Mouse (Mus musculus) left cerebral cortex, postnatal 14 days (tissue): ENCODE results near the gene Wdr34. TPM values are rescaled to one million over a fixed set of nuclear protein-coding genes. Genes with fewer than 3 reads are reported as not detected.
"Not testable (repeated sequence)": the region's sequence is repeated elsewhere in the genome, so short reads cannot be mapped to it uniquely, and the experiment has no call there.

ENCODE experiments used
- DNase-seq, 2 experiments: peaks; one replicate each; pipeline ENCODE4 v3.0.0; 2021 to 2022; ENCODE audit warnings: low spot score in 2 of 2, mixed read lengths in 1 of 2
- intact Hi-C: fragments of 180-260 bp; cut with DNase I; formaldehyde crosslinking; loops from one replicate; pipeline ENCODE4 v1.15.1; 2025
- total RNA-seq, 2 experiments: library from RNA; stranded (reverse); gene quantifications; 2 replicates each; pipeline ENCODE4 v1.2.3; 2021

Gene Wdr34
- total RNA-seq, 2 experiments from 2014 or later = 42.6 to 47.8 TPM

GRCm38 (mm10) chr2:30067962-30068361, 19.3 kb upstream of the Wdr34 start:
- DNase-seq = no peak
- intact Hi-C loops = no loop called here

GRCm38 (mm10) chr2:30067031-30067888, 18.6 kb upstream of the Wdr34 start:
- DNase-seq = peak in 1 of 2 experiments; percentile 38
- intact Hi-C loops = no loop called here

GRCm38 (mm10) chr2:30066046-30066901, 17.6 kb upstream of the Wdr34 start:
- intact Hi-C loops = no loop called here
- DNase-seq = peak; percentile 91 to 92

- intact Hi-C loops = no loop called here
Observed at GRCm38 (mm10) chr2:30064298-30064697, 15.6 kb upstream of the Wdr34 start.

GRCm38 (mm10) chr2:30063791-30064190, 15.1 kb upstream of the Wdr34 start:
- intact Hi-C loops = no loop called here
- DNase-seq = no peak

More at GRCm38 (mm10) chr2:30064298-30064697, 15.6 kb upstream of the Wdr34 start:
- DNase-seq = no peak

- no peak for DNase-seq
- intact Hi-C loops = no loop called here
Observed at GRCm38 (mm10) chr2:30063235-30063634, 14.6 kb upstream of the Wdr34 start.

GRCm38 (mm10) chr2:30062249-30063093, 13.8 kb upstream of the Wdr34 start:
- peak in 1 of 2 experiments; percentile 14 for DNase-seq
- intact Hi-C loops = no loop called here

- DNase-seq = no peak
- intact Hi-C loops = no loop called here
Observed at GRCm38 (mm10) chr2:30061215-30062166, 12.8 kb upstream of the Wdr34 start.

GRCm38 (mm10) chr2:30058418-30058817, 9.7 kb upstream of the Wdr34 start:
- intact Hi-C loops = no loop called here
- DNase-seq = no peak

GRCm38 (mm10) chr2:30057223-30057904, 8.7 kb upstream of the Wdr34 start, which contains the start of gene Set:
Set (plus strand) TSS chr2:30057378.
- DNase-seq = peak in 1 of 2 experiments; percentile 41
- intact Hi-C loops = no loop called here

GRCm38 (mm10) chr2:30056736-30057135, 8.1 kb upstream of the Wdr34 start:
- DNase-seq = no peak
- intact Hi-C loops = no loop called here

GRCm38 (mm10) chr2:30055310-30055709, 6.6 kb upstream of the Wdr34 start:
- intact Hi-C loops, DNase-seq: not testable (repeated sequence)

GRCm38 (mm10) chr2:30051992-30052761, 3.5 kb upstream of the Wdr34 start:
- intact Hi-C loops = no loop called here
- no peak for DNase-seq

- no peak for DNase-seq
- intact Hi-C loops = no loop called here
Observed at GRCm38 (mm10) chr2:30049831-30050230, 1.1 kb upstream of the Wdr34 start.

- DNase-seq = no peak
- intact Hi-C loops = no loop called here
Observed at GRCm38 (mm10) chr2:30048101-30048501, 580 bp downstream of the Wdr34 start.

- intact Hi-C loops = no loop called here
- DNase-seq = no peak
Observed at GRCm38 (mm10) chr2:30047127-30047526, 1.6 kb downstream of the Wdr34 start.

- intact Hi-C loops = loop anchor here (5.0 kb wide), 1 partner anchor 118 kb away; no protein-coding TSS in a partner anchor
Observed at GRCm38 (mm10) chr2:30044550-30044949, 4.1 kb downstream of the Wdr34 start.

More at GRCm38 (mm10) chr2:30044550-30044949, 4.1 kb downstream of the Wdr34 start:
- DNase-seq = no peak
